Mouse (Mus musculus) CD4-positive naive resting alpha-beta T cell, adult 57 days (primary cell): ENCODE data around the gene Gm7792. TPM values are rescaled to one million over a fixed set of nuclear protein-coding genes. Genes with fewer than 3 reads are reported as not detected.

Experiments used
- total RNA-seq: library from RNA; stranded (reverse); gene quantifications from one replicate; pipeline ENCODE4 v1.2.4, GENCODE M21; 2023

Gene Gm7792
- total RNA-seq = not detected

GRCm38 (mm10) chr5:93843476-93843875 lies at the start of gene Gm7792:
TSS of gene Gm7792 (plus strand) at chr5:93843776.

Other genes starting within 250 kb of the Gm7792 start
- not detected for gene C87414, start 172.2 kb upstream of the Gm7792 start, total RNA-seq
- gene Gm16429, start 85.3 kb downstream of the Gm7792 start, total RNA-seq = not detected
- gene BC061212, start 226.8 kb downstream of the Gm7792 start, total RNA-seq = not detected
- not detected for gene Gm6351, start 232.6 kb downstream of the Gm7792 start, total RNA-seq